Mouse (Mus musculus) adrenal gland (tissue): ENCODE results near the gene Tada2b.

ENCODE experiments used
- intact Hi-C: fragments of 180-260 bp; cut with DNase I; formaldehyde crosslinking; loops from one replicate; pipeline ENCODE4 v1.15.1; 2025

Tada2b gene

GRCm38 (mm10) chr5:36451119-36451518 is 33.0 kb downstream of the Tada2b start:
- intact Hi-C loops: no loop called here

DNA sequence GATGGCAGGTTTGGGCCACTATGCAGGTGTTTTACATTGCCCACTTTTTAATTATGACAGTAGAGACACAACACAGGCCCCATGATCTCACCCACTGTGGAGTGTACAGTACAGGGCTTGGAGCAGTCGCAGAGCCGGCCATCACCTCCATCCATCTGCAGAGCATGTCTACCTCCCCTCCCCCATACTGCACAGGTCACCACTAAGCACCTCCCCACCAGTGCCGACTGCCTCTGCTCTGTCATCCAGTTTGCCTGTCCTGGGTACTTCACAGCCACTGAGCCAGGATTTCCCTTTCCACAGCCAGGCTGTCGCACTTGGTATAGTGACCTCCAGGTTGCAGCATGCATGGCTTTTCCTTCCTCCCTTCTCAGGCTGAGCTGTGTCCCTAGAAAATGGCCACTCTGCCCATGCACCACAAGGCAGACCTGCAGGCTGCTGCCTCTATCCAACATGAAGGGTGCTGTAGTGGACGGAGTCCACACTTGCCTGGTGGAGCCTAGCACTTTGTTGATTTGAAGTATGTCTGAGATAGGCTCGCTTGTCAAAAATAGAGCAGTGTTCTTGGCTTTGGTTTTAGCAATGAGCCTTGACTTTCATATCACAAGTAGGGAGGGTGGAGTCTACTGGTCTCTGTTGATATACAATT is 34.3 kb downstream of the Tada2b start:
- intact Hi-C loops: no loop called here

GRCm38 (mm10) chr5:36447872-36448271 is 36.2 kb downstream of the Tada2b start:
- intact Hi-C loops: no loop called here

- intact Hi-C loops: no loop called here
Observed at GRCm38 (mm10) chr5:36446166-36446890, 37.8 kb downstream of the Tada2b start.

DNA sequence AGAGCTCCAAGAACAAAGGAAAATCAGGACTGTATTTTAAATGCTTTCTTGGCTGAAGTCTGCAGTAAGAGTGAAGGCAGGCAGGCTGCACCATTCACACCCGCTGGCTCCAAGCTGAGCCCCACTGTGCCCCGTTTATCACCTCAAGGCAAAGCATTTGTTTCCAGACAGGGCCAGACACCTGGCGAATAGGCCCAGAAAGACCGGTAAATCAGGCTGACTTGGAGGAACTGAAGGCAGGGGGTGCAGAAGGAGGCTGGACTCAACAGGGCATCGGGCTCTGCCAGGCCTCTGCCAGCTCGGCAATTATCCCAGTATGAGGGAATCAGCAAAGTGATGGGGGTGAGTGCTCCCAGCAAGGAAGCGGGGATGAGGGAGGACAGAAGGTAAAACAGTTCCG is 39.1 kb downstream of the Tada2b start:
- intact Hi-C loops: no loop called here

- intact Hi-C loops: no loop called here
Observed at GRCm38 (mm10) chr5:36444611-36445010, 39.5 kb downstream of the Tada2b start.

GRCm38 (mm10) chr5:36440741-36441140 is 43.3 kb downstream of the Tada2b start:
- intact Hi-C loops: no loop called here

- intact Hi-C loops: no loop called here
Observed at GRCm38 (mm10) chr5:36436858-36437257, 47.2 kb downstream of the Tada2b start.

GRCm38 (mm10) chr5:36434398-36434967 is 49.6 kb downstream of the Tada2b start:
- intact Hi-C loops: no loop called here

GRCm38 (mm10) chr5:36431711-36432110 is 52.4 kb downstream of the Tada2b start:
- intact Hi-C loops: no loop called here

- intact Hi-C loops: no loop called here
Observed at GRCm38 (mm10) chr5:36429551-36429950, 54.5 kb downstream of the Tada2b start.

DNA sequence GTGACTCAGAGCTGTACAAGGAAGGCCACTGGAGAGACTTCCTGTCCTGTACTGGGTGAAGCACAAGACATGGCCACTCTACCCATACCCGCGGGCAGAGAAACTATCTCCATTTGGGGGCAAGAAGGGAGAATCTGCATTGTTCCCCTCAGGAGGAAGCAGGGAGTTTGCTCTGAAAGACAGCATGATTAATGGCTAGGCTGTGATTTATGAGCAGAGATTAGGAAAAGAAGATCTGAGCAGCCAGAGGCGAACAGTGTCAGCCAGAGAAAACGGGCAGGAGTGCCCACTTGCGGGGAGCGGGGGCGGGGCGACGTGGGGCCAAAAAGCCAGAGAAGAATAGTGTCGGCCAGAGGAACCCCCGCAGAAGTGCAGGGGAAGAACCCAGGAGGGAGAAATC is 56.3 kb downstream of the Tada2b start:
- intact Hi-C loops: no loop called here

GRCm38 (mm10) chr5:36426404-36426803 is 57.7 kb downstream of the Tada2b start:
- intact Hi-C loops: no loop called here

DNA sequence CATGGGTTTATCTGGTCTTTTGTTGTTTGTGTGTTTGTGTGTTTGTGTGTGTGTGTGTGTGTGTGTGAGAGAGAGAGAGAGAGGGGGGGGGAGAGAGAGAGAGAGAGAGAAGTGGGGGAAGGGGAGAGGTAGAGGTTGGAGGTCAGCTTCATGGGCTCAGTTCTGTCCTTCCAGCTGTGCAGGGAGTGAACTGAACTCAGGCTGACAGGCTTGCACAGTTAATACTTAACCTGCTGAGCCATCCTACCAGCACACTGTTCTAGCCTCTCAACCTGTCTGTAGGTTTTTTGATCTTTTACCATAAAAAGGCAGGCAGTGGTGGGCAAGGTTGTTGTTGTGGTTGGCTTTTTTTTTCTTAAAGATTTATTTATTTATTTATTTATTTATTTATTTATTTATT is 59.4 kb downstream of the Tada2b start:
- intact Hi-C loops: no loop called here
